Mouse (Mus musculus): ENCODE measurements around the gene Fbn1.

DNA sequence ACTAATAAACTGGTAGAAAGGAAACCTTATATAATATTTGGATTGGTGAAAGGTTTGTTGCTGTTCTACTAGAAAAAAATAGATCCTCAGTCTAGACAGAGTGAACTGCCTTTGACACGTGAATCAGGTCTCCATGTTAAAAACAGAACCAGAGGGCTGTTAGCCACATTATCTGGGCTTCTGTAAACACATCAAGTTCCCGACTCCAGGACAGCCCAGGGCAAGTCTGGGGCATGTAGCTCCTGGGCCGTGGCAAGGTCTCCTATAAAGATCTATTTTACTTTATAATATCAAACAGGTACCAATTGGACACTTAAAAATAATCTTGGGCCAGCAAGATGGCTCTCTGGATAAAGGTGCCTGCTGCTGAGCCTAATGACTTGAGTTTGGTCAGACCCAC lies 251.9 kb downstream of the Fbn1 start:
- TF ChIP-seq POLR2A (IDR thresholded peaks at IDR 0.05; ENCODE audit: low read depth, low read length) (no peak), CTCF (conservative IDR thresholded peaks at IDR 0.05; ENCODE audit: insufficient read depth, insufficient read length, low read depth, low read length) (no peak)
